Mouse (Mus musculus) midbrain, embryonic 13.5 days (tissue): Measurements from ENCODE around the gene Srsf2. TPM values are rescaled to one million over a fixed set of nuclear protein-coding genes. Genes with fewer than 3 reads are reported as not detected.
"Not testable (repeated sequence)": the region's sequence is repeated elsewhere in the genome, so short reads cannot be mapped to it uniquely, and the experiment has no call there.

Experiments
- ATAC-seq: fragments of 200-750 bp; cut with Nextera tagmentation; 2 replicates; pipeline ENCODE4 v1.8.0; 2017; ENCODE audit warnings: mild to moderate bottlenecking, moderate TSS enrichment, moderate library complexity
- H3K27ac ChIP-seq: fragments of 300-500 bp; sonication (generic); 2 replicates; pipeline ENCODE4 v1.5.1; 2015; ENCODE audit warnings: inconsistent platforms, mild to moderate bottlenecking, moderate library complexity
- H3K27me3 ChIP-seq: fragments of 300-500 bp; sonication (generic); 2 replicates; pipeline ENCODE4 v1.6.1; 2015; ENCODE audit warnings: mild to moderate bottlenecking, inconsistent platforms
- H3K36me3 ChIP-seq: fragments of 300-500 bp; sonication (generic); 2 replicates; pipeline ENCODE4 v1.6.1; 2015; ENCODE audit warnings: mild to moderate bottlenecking, inconsistent platforms
- H3K4me1 ChIP-seq: fragments of 300-500 bp; sonication (generic); replicated peaks from 2 replicates; pipeline ENCODE4 v1.6.1; 2015; ENCODE audit warnings: inconsistent platforms
- H3K4me2 ChIP-seq: fragments of 300-500 bp; sonication (generic); replicated peaks from 2 replicates; pipeline ENCODE4 v1.6.1; 2015; ENCODE audit warnings: moderate library complexity, mild to moderate bottlenecking, inconsistent platforms
- H3K4me3 ChIP-seq: fragments of 300-500 bp; sonication (generic); replicated peaks from 2 replicates; pipeline ENCODE4 v1.5.1; 2015; ENCODE audit warnings: mild to moderate bottlenecking, inconsistent platforms
- H3K9ac ChIP-seq: fragments of 300-500 bp; sonication (generic); replicated peaks from 2 replicates; pipeline ENCODE4 v1.6.1; 2015; ENCODE audit warnings: mild to moderate bottlenecking, inconsistent platforms
- H3K9me3 ChIP-seq: fragments of 300-500 bp; sonication (generic); 2 replicates; pipeline ENCODE4 v1.6.1; 2016; ENCODE audit warnings: mild to moderate bottlenecking, inconsistent platforms
- WGBS: fragments of 180-500 bp; shearing (Covaris S2); methylation state at CpG from one replicate; pipeline ENCODE4 v1.1.7; 2015; 5-methylcytosine and 5-hydroxymethylcytosine counted together
- polyA plus RNA-seq: library from polyadenylated mRNA; unstranded; fragments of >200 nt; fragmentation: Nextera tagmentation; extraction: Ambion mirVana; gene quantifications from 2 replicates; pipeline ENCODE4 v1.2.1, GENCODE M21; 2015

Srsf2 gene
- polyA plus RNA-seq: 648 and 659 TPM in 2 replicates

- ATAC-seq: peak; percentile 86
- peaks cover 29% of the 10 kb centered on the region for H3K36me3 ChIP-seq
- no peaks in the 10 kb centered on the region for H3K9me3 ChIP-seq
- H3K4me1 ChIP-seq: peaks cover 47% of the 10 kb centered on the region
- under 1% methylated on average over 70 of the region's 74 CpGs for WGBS
- peak within 1 kb of the TSS; percentile 94 for H3K4me2 ChIP-seq
- H3K27me3 ChIP-seq: no peaks in the 10 kb centered on the region
- H3K9ac ChIP-seq: peak within 1 kb of the TSS; percentile 96
- peak within 1 kb of the TSS; percentile 97 for H3K4me3 ChIP-seq
- H3K27ac ChIP-seq: peak within 1 kb of the TSS; percentile 97
Observed at GRCm38 (mm10) chr11:116852891-116853511, at the start of gene Srsf2. Gene Srsf2, minus strand, starts transcription at chr11:116853094.

DNA sequence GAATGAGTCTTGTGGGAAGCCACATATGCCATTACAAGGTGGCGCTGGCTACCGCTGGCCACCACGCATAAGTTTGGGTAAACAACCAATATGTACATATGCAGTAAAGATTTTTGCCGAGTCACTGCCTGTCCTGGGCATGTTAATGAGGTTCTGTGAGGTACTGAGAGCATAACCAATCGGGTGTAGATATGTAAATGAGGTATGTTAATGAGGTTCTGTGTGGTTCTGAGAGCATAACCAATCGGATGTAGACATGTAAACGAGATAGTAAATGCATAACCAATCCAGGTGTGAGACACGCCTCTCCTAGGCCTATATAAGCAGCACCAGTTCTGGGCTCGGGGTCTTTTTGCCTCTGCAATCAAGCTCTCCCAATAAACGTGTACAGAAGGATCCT is 49.7 kb upstream of the Srsf2 start:
- not testable (repeated sequence) for H3K4me2 ChIP-seq, H3K36me3 ChIP-seq, H3K4me1 ChIP-seq, H3K9me3 ChIP-seq, H3K4me3 ChIP-seq, H3K27ac ChIP-seq, H3K9ac ChIP-seq, ATAC-seq
- H3K27me3 ChIP-seq: peaks cover 29% of the 10 kb centered on the region
- WGBS: 87% methylated on average over 10 of the region's 10 CpGs

GRCm38 (mm10) chr11:116899247-116899646 is 46.4 kb upstream of the Srsf2 start:
- H3K27me3 ChIP-seq: peaks cover 7% of the 10 kb centered on the region
- no peaks in the 10 kb centered on the region for H3K9me3 ChIP-seq
- H3K4me1 ChIP-seq: no peaks in the 10 kb centered on the region
- no peak overlapping the region for H3K9ac ChIP-seq
- no peak overlapping the region for H3K4me2 ChIP-seq
- H3K4me3 ChIP-seq: no peak overlapping the region
- WGBS: 93% methylated on average over 12 of the region's 12 CpGs
- ATAC-seq: no peak
- no peaks in the 10 kb centered on the region for H3K36me3 ChIP-seq
- H3K27ac ChIP-seq: no peak overlapping the region

GRCm38 (mm10) chr11:116895402-116895801 is 42.5 kb upstream of the Srsf2 start:
- Histone ChIP-seq H3K36me3 (no peaks in the 10 kb centered on the region), H3K4me2 (no peak overlapping the region), H3K9ac (no peak overlapping the region), H3K4me3 (no peak overlapping the region), H3K27ac (no peak overlapping the region), H3K9me3 (no peaks in the 10 kb centered on the region), H3K4me1 (no peaks in the 10 kb centered on the region), H3K27me3 (no peaks in the 10 kb centered on the region)
- WGBS: 37% methylated on average over 3 of the region's 3 CpGs
- ATAC-seq: no peak

- H3K27ac ChIP-seq: no peak overlapping the region
- WGBS: 80% methylated on average over 19 of the region's 19 CpGs
- H3K9ac ChIP-seq: no peak overlapping the region
- H3K27me3 ChIP-seq: no peaks in the 10 kb centered on the region
- H3K36me3 ChIP-seq: no peaks in the 10 kb centered on the region
- no peak overlapping the region for H3K4me2 ChIP-seq
- H3K4me3 ChIP-seq: no peak overlapping the region
- H3K4me1 ChIP-seq: 0 out of 2 replicates have a peak, but pooled peaks cover 3% of the 10 kb centered on the region
- H3K9me3 ChIP-seq: no peaks in the 10 kb centered on the region
- ATAC-seq: no peak
Observed at GRCm38 (mm10) chr11:116893532-116894442, 40.9 kb upstream of the Srsf2 start.

GRCm38 (mm10) chr11:116887136-116887535 is 34.2 kb upstream of the Srsf2 start:
- Histone ChIP-seq H3K4me3 (no peak overlapping the region), H3K36me3 (no peaks in the 10 kb centered on the region), H3K4me1 (peaks cover 10% of the 10 kb centered on the region; the same call in 1 of the 2 replicates), H3K27me3 (0 out of 2 replicates have a peak, but pooled peaks cover 6% of the 10 kb centered on the region), H3K4me2 (no peak overlapping the region), H3K27ac (no peak overlapping the region), H3K9ac (no peak overlapping the region), H3K9me3 (no peaks in the 10 kb centered on the region)
- 64% methylated on average over 5 of the region's 5 CpGs for WGBS
- no peak for ATAC-seq

DNA sequence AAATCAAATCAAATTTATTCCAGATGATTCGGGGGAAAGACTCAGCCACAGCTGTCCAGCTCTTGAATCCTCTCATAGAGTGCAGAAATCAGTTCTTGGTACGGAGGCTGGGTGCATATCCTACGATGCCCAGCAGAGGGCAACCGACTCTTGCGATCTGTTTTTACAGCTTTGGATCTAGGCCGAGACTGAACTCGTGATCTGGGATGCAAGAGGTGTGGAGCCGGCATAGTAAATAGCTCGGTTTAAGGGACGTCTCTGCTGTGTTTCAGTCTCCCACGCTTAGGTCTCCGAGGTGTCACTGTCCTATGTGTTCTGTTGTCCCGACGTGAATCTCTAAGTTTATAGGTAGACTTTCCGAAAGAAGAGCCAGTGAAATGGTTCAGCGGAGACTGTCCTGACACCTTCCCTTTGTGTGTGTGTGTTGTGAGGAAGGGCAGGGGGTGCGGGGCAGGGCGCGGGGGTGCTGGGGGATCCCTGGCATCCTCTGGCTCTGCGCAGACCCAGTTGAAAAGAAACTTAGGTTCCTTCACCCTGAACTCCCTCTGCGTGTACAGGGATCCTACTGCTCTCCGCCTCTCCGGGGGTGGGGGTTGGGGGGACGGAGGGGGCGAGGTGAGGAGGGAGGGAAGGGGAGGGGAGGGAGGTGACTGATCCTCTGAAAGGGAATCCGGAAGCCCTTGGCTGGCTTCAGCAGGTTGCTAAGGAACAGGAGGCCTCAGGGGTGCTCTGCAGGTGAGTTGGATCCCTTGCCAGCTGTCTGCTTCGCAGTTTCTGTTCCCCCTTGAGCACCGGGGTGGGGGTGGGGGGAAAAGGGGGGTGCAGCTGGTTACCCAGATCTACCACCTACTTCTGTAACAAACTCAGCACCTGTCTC is 32.6 kb upstream of the Srsf2 start:
- WGBS: 1% methylated on average over 24 of the region's 28 CpGs
- Histone ChIP-seq H3K9ac (no peak overlapping the region), H3K4me1 (peaks cover 10% of the 10 kb centered on the region; the same call in 1 of the 2 replicates), H3K36me3 (no peaks in the 10 kb centered on the region), H3K4me2 (peak overlapping the region; percentile 47), H3K27me3 (0 out of 2 replicates have a peak, but pooled peaks cover 6% of the 10 kb centered on the region), H3K4me3 (0 out of 2 replicates have a peak overlapping the region, but pooled peaks have one; percentile 12), H3K9me3 (no peaks in the 10 kb centered on the region), H3K27ac (no peak overlapping the region)
- ATAC-seq: peak; percentile 86

GRCm38 (mm10) chr11:116884061-116884460 is 31.2 kb upstream of the Srsf2 start:
- Histone ChIP-seq H3K27me3 (0 out of 2 replicates have a peak, but pooled peaks cover 6% of the 10 kb centered on the region), H3K4me1 (peaks cover 7% of the 10 kb centered on the region; the same call in 1 of the 2 replicates), H3K27ac (no peak overlapping the region), H3K9me3 (no peaks in the 10 kb centered on the region), H3K4me3 (no peak overlapping the region), H3K4me2 (no peak overlapping the region), H3K36me3 (no peaks in the 10 kb centered on the region), H3K9ac (no peak overlapping the region)
- 83% methylated on average over 6 of the region's 6 CpGs for WGBS
- ATAC-seq: no peak

- no peak overlapping the region for H3K4me3 ChIP-seq
- no peak overlapping the region for H3K9ac ChIP-seq
- H3K4me2 ChIP-seq: no peak overlapping the region
- H3K4me1 ChIP-seq: peaks cover 7% of the 10 kb centered on the region; the same call in 1 of the 2 replicates
- H3K36me3 ChIP-seq: no peaks in the 10 kb centered on the region
- 0 out of 2 replicates have a peak, but pooled peaks cover 6% of the 10 kb centered on the region for H3K27me3 ChIP-seq
- 80% methylated on average over 10 of the region's 10 CpGs for WGBS
- H3K9me3 ChIP-seq: no peaks in the 10 kb centered on the region
- no peak for ATAC-seq
- no peak overlapping the region for H3K27ac ChIP-seq
Observed at GRCm38 (mm10) chr11:116882446-116882845, 29.6 kb upstream of the Srsf2 start.

GRCm38 (mm10) chr11:116881440-116881839 is 28.5 kb upstream of the Srsf2 start:
- no peak overlapping the region for H3K9ac ChIP-seq
- H3K4me2 ChIP-seq: no peak overlapping the region
- no peak overlapping the region for H3K4me3 ChIP-seq
- no peaks in the 10 kb centered on the region for H3K36me3 ChIP-seq
- no peak overlapping the region for H3K27ac ChIP-seq
- no peaks in the 10 kb centered on the region for H3K9me3 ChIP-seq
- no peak for ATAC-seq
- 0 out of 2 replicates have a peak, but pooled peaks cover 2% of the 10 kb centered on the region for H3K27me3 ChIP-seq
- WGBS: 55% methylated on average over 5 of the region's 5 CpGs
- peaks cover 7% of the 10 kb centered on the region; the same call in 1 of the 2 replicates for H3K4me1 ChIP-seq

GRCm38 (mm10) chr11:116880839-116881238 is 27.9 kb upstream of the Srsf2 start:
- Histone ChIP-seq H3K27ac (no peak overlapping the region), H3K4me1 (peaks cover 6% of the 10 kb centered on the region; the same call in 1 of the 2 replicates), H3K9me3 (no peaks in the 10 kb centered on the region), H3K36me3 (peaks cover 3% of the 10 kb centered on the region), H3K4me3 (no peak overlapping the region), H3K27me3 (0 out of 2 replicates have a peak, but pooled peaks cover 2% of the 10 kb centered on the region), H3K4me2 (no peak overlapping the region), H3K9ac (no peak overlapping the region)
- 63% methylated on average over 7 of the region's 7 CpGs for whole genome bisulfite sequencing
- no peak for ATAC-seq
